Mouse (Mus musculus) skeletal muscle tissue, adult 2 months (tissue): ENCODE measurements at regions not wholly inside any gene's neighbourhood (a gene's known extent, or its start where the extent isn't known, plus 50 kb on each side); places are given as distances from the start of the nearest gene placed in this dataset.

Experiments
- DNase-seq: peaks from one replicate; pipeline ENCODE4 v3.0.0-alpha.2; 2012; ENCODE audit warnings: low read depth, low spot score

DNA sequence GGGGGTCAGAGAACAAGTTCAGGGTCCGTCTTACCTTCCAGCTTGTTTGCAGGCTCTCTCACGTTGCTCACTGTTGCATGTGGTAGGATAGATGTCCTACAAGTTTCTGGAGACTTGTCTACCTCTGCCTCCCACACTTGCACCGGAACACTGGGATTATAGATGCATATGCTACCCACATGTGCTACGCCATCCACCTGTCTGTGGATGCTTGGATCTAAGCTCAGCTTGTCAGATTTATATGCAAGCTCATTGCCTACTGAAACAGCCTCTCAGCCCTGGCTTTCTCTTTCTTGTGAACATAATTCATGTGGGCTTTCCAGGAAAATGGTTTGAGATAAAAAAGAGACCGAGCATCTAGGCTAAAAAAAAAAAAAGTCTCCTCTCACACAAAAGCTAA is 353.0 kb downstream of the Nucb2 start:
- no peak for DNase-seq

- no peak for DNase-seq
Measured at GRCm38 (mm10) chr7:116857744-116858143, 353.6 kb downstream of the Nucb2 start.

DNA sequence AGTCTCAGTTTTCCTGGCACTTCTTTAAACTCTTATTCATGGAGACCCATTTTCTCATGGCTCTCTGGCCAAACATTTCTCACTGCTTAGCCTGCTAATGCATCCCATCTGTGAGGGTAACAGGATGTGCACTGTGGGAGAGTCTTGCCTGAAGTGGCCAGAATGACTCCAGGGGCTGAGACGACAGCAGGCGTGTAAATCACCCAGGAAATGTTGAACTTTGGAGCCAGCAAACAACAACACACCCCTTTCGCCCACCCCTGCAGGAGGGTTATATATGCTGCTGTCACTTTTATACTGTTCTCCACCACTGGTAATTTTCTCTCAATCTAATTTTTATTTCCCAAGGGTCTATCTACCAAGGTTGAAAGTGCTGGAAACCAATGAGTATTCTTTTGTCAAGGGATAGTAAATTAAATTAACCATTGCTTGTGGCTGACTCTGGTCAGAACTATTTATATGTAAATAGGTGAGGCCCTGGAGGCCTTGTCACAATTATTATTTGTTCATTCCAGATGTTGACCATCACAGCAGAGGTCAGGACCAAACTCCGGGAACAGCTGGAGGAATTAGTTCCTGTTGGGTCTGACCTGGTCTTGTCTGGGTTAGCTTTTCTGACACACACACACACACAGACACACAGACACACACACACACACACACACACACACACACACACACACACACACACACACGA is 378.2 kb downstream of the Nucb2 start:
- DNase-seq = peak; percentile 9

DNA sequence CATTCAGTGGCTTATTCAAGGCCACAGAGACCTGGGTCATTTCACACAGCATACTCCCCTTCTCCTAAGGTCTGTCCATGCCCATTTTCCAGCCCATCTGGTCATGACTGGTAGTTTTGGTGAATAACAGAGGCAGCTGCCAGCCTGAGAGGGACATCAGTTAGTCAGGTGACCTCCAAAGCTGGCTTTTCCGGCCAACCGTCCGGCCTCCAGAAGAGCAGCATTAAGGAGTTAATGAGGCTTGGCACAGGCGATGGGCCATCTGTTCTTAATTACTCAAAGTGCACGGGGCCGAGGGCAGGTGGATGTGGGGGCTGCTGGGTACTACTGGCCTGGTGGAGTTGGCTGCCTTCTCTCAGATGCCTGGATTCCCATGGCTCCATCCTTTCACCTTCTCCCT is 389.7 kb downstream of the Nucb2 start:
- no peak for DNase-seq

DNA sequence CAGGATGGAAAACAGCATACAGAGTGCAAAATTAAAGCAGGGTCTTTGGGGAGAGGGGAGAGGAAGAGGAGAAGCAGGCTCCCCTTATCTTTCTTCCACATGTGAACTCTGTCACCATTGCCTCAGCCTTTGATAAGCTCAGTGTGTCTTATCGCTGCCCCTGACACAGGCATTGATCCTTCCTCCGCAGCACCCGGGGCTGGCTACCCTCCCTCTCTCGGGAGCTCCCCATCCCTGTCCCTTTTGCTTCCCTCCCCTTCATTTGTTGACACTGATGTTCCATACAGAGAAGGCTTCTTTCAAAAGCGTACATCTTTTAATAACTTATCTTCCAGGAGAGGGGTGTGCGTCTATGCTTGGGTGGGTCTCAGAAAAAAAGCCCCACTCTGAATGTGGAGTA is 411.6 kb downstream of the Nucb2 start:
- no peak for DNase-seq

DNA sequence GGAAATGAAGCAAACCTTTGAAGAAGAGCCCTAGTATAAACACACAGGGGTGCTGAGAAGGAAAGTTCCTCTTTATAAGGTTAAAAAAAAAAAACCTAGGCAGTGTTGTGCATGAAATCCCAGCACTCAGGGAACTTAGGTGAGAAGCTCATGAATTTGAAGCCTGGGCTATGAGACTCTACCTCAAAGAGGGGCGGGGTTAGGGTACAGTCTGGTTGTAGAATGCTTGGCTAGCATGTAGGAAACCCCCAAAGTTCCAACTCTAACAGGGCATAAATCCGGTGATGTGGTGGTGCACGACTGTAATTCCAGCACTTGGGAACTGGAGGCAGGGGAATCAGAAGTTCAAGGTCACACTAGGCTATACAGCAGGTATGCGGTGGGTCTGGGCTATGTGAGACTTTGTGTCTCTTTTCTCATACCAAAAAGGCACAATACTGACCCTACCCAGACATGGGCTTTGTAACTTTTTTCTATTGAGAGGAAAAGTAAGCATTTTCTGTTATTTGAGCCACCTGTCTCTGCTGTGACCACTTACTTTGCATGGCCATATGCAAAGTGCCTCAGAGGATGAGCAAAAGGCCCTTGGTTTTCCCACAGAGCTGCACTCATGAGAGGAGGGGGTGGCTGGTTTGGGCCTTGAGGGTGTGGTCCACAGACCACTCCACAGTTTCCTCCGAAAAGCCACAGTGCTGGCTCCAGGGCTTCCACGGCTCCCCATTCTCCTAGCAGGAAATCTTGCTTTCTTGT is 413.9 kb downstream of the Nucb2 start:
- no peak for DNase-seq

DNA sequence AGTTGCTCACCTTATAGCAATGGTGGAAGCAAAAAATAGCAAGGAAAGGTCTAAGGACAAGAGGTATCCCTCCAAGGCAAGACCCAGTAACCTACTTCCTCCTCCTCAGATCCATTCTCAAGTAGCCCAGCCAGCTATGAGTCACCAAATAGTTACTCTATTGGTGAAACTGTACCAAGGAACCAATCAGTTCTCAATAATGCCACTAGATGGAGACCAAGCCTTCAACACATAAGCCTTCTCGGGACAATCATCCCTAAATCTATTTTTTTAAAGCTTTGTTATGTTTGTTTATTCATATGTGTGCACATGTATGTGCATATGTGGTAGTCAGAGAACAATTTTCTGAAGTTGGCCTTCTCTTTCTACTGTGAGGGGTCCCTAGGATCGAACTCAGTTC is 434.3 kb upstream of the Xylt1 start:
- no peak for DNase-seq

DNA sequence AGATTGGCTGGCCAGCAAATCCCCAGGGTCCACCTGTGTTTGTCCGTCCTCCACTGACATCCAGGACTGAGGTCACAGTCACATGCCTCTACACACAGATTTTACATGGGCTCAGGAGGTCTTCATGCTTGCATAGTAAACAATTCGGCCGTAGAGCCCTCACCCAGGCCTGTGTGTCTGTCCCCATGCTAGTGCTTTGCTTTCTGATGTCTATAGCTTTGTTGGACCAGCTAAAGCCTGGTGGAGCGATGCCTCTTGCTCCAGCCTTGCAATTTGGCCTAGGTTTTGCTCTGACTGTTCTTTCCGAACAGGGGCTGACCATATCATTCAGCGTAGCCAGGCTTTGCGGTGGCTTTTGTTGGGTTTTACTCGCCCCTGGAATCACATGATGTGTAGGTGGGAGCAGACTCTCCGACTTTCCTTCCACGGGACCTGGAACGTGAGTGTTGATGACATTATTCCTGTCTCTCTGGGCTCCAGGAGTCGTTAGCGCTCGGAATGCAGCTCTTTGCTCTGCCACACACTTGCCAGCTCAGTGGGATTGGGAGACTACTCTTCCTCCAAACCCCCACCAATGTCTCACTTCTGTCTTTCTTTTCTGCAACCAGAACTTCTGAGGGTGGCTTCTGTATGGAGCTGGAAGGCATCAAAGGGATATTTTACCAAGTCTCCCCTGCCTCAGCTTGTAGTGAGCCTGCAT is 421.4 kb upstream of the Xylt1 start:
- no peak for DNase-seq

- no peak for DNase-seq
Measured at GRCm38 (mm10) chr7:116963839-116964238, 416.9 kb upstream of the Xylt1 start.

GRCm38 (mm10) chr7:116991351-116991750 is 389.4 kb upstream of the Xylt1 start:
- no peak for DNase-seq

DNA sequence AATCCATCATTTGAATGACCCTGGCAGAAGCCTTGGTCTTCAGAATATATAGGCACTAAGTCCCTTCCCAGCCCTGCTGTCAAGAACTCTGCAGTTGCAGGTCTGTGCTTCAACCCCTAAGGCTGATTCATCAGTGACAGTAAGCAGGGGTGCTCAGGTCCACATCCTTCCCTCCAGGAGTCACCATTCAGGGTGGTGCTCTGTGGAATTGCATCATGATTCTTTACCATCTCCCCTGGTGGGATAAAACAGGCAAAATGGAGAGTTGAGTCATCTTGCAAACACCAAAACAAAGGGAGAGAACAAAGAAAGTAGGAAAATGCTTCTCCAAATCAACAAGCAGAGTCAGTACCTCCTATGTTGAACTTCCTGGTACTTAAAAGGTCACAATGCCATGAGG is 388.6 kb upstream of the Xylt1 start:
- DNase-seq = no peak

DNA sequence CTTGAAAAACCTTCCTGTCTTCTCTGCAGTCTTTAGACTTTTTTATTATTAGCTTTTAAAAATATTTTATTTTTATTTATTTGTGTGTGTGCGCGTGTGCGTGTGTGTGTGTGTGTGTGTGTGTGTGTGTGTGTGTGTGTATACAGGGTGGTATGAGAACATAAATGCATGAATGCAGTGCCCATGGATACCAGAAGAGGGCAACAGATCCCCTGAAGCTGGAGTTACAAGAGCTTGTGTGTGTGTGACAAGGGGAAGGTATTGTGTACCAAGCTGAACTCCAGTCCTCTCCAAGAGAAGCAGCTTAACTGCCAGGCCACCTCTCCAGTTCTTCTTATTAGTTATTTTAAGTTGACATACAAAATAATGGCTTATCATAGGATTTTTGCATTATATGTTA is 385.0 kb upstream of the Xylt1 start:
- DNase-seq = no peak

GRCm38 (mm10) chr7:117003167-117003566 is 377.6 kb upstream of the Xylt1 start:
- DNase-seq = no peak

- DNase-seq = no peak
Measured at GRCm38 (mm10) chr7:117018349-117018748, 362.4 kb upstream of the Xylt1 start.

GRCm38 (mm10) chr7:117021716-117022115 is 359.1 kb upstream of the Xylt1 start:
- DNase-seq = no peak

DNA sequence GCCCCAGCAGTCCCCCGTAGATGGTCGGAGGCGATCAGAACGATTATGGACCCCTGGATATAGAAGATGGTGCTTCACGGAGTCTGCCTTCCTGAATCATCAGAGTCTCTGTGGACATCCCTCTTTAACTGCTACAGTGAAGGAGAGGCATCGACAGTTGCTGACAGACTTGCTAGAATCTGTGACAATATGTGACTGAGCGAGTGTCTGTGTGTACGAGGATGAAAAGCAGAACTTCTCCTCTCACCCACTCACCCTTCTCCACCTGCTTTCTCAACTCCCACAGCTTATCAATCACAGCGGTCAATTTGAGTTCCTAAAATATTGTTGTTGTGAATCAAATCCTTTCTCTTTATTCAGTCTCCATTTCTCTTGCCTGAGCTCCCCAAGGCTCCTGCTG is 335.9 kb upstream of the Xylt1 start:
- no peak for DNase-seq

DNA sequence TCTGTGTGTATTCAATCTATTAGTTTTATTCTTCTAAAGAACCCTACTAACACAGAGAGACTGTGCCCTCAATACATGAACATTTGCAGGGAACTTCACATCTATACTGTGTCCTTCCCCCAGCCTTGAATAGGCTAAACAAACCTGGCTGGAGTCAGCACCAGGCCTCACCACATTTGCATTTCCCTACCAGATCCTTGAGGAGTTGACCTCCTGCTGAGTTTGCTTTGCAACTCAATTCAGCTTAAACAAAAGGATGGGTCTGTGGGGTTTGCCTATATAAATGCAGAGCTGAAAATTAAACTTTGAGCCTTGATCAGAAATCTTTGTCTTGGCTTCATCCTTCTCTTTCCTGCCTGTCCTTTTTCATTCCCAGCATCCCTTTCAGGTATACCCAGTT is 331.5 kb upstream of the Xylt1 start:
- DNase-seq = no peak

- no peak for DNase-seq
Measured at GRCm38 (mm10) chr7:117065771-117066170, 315.0 kb upstream of the Xylt1 start.

DNA sequence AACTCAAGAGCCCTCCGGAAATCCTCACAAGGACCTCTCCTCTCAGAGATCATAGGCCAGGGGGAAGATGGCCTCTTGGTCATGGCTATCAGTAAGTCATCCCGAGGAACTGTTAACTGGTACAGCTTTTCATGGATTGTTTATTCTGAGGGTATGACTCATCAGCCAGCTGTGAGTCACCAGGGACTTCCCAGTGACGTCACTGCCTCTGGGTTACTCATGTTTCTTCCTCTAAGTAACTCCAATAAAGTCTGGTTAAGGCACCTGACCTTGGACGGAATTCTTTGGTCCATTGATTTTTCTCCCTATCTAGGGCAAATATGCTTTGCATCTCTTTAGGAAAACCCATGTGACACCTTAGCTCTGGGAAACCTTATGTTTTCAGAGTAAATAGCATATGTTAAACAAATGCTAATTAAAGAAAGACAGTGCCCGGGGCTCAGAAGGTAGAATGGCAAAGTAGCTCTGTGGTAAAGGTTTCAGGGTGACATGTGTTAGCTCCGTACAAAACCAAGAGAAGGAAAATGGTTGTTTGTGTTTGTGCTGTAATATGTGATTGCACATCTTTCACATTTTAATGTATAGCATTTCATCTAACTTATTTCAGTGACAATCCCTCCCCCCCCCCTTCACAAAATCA is 289.7 kb upstream of the Xylt1 start:
- DNase-seq = peak; percentile 27

GRCm38 (mm10) chr7:117092860-117093259 is 287.9 kb upstream of the Xylt1 start:
- DNase-seq = no peak

GRCm38 (mm10) chr7:117097618-117098017 is 283.2 kb upstream of the Xylt1 start:
- DNase-seq = no peak

DNA sequence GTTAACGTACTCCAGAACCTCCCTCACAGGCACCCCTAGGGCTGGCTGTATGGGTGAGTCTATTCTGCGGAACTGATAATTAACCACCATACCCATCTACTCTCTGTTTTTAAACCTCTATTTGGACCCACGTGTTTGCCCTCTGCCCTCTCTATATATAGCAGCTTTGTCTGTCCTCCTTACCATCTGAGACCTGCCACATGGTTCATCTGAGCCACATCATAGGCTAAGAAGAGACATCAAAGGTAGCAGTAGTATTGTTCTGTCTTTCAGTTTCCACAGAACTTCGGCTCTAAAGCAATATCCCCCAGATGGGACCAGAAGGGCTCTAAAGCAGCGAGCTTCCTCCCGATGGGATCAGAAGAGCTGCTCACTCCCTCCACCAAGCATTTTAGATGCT is 281.7 kb upstream of the Xylt1 start:
- no peak for DNase-seq
